Mouse (Mus musculus) frontal cortex, postnatal 36 days (tissue): ENCODE results near the gene Serpinb1b.
A peak's percentile ranks its signal among the peaks of the same experiment; 100 is the strongest.

ENCODE experiments used
- DNase-seq, 2 experiments: peaks; one replicate each; pipeline ENCODE4 v3.0.0; 2022; ENCODE audit warnings: low spot score in 2 of 2

Gene Serpinb1b

DNA sequence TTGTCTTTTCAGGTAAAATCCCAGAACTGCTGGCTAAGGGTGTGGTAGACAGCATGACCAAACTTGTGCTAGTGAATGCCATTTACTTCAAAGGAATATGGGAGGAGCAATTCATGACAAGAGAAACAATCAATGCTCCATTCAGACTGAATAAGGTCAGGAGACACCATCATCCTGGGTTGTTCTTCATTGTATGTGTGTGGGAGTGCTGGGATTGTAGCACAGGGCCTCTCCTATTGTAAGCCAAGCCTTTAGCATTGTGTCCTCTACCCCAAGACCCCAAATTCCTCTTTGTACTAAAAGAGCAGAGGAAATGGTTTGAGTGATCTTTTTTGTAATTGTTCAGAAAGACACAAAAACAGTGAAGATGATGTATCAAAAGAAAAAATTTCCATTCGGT, 12.9 kb downstream of the Serpinb1b start:
- no peak for DNase-seq

GRCm38 (mm10) chr13:33095575-33095974, 17.2 kb downstream of the Serpinb1b start:
- no peak for DNase-seq

- DNase-seq, result no peak
Observed at GRCm38 (mm10) chr13:33105626-33106025, 27.3 kb downstream of the Serpinb1b start.

GRCm38 (mm10) chr13:33113054-33113453, 34.7 kb downstream of the Serpinb1b start:
- DNase-seq, result no peak

DNA sequence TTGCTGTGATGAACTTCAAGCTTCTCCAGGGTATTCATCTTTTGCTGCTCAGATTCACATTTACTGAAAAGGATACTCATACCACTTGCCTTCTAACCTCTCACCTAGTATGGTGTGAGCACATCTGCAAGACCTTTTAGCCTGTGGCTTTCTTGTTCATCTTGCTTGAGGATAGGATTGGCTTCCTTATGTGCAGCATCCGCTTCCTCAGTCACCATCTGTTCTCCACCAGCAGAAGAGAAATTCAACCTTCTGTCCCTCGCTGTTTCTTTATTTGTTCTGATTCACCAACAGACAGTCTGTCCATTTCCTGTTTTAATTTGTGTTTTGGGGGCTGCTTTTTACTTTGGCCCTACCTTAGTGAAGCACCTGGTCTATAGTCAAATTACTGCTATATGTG, 59.3 kb downstream of the Serpinb1b start:
- DNase-seq, result peak; percentile 9 to 33

- no peak for DNase-seq
Observed at GRCm38 (mm10) chr13:33141435-33141834, 63.1 kb downstream of the Serpinb1b start.
